14 mouse cellular contexts compared by ENCODE assay signal in the genomic region with DNA sequence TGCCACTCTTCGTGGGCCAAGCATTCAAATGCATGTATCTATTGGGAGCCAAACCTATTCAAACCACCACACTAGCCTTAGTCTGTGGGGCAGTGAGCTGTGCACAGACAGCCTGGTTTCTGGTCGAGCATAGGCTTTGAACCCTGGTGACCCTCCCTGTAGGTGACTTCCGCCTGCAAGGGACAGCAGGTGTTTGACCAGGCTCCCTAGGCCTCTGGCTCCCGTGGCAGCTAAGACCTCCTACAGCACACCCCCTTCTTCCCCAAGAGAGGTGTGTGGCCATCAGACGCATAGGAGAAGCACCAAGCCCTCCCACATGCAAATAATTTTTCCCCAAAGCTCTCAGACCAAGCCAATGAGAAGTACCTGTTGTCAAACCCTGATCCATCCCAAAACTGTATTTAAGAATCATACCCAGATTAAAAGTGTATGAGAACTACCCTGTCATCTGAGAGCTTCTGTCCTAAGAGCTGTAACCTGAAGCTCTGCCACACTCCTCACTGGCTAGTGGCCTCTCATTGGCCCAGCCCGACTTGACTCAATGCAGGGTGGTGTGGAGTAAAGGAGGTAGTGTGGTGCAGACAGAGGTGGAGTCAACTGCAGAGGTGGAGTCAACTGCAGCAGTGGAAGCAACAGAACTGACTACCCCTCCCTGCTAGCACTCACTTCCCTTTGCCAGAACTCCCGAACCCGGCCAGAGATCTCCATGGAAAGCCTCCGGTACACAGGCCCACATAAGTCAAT.
DNase-seq lines count a peak whose midpoint lies in the region; ATAC-seq lines count a peak whose summit lies in the region.
"Had no signal": no experiment of that assay in that cellular context is flagged by ENCODE, and none has a peak within 500 bp of the region (broad histone marks: within the 10 kb centered on the region; RNA-seq: fewer than 3 reads in every experiment).

No protein-coding gene starts in this region.

- no peaks in the 10 kb centered on the region for H3K4me1 ChIP-seq in hindbrain, embryonic 10.5 days (replicated peaks)
- H3K4me1 ChIP-seq in hindbrain, embryonic 12.5 days: no peaks in the 10 kb centered on the region
- H3K4me1 ChIP-seq in neural tube, embryonic 11.5 days (ENCODE audit: control insufficient read depth, insufficient read depth, low read length): no peaks in the 10 kb centered on the region
- H3K4me1 ChIP-seq: forebrain, embryonic 13.5 days had no signal

- H3K27me3 ChIP-seq in hindbrain, embryonic 10.5 days (ENCODE audit: insufficient read depth, poor library complexity, severe bottlenecking): no peaks in the 10 kb centered on the region
- H3K27me3 ChIP-seq in hindbrain, embryonic 12.5 days: no peaks in the 10 kb centered on the region
- H3K27me3 ChIP-seq in neural tube, embryonic 11.5 days (ENCODE audit: control insufficient read depth, insufficient read depth, low read length): no peaks in the 10 kb centered on the region
- H3K27me3 ChIP-seq: forebrain, embryonic 13.5 days had no signal

- no peak overlapping the region for H3K9ac ChIP-seq in hindbrain, embryonic 12.5 days
- H3K9ac ChIP-seq in neural tube, embryonic 11.5 days (ENCODE audit: low read length): no peak overlapping the region
- H3K9ac ChIP-seq: forebrain, embryonic 13.5 days had no signal

- no peak overlapping the region for H3K4me2 ChIP-seq in hindbrain, embryonic 12.5 days (replicated peaks)
- H3K4me2 ChIP-seq in neural tube, embryonic 11.5 days (ENCODE audit: low read depth): no peak overlapping the region
- H3K4me2 ChIP-seq: forebrain, embryonic 13.5 days had no signal

- no peaks in the 10 kb centered on the region for H3K9me3 ChIP-seq in hindbrain, embryonic 10.5 days
- no peaks in the 10 kb centered on the region for H3K9me3 ChIP-seq in hindbrain, embryonic 12.5 days (replicated peaks)
- no peaks in the 10 kb centered on the region for H3K9me3 ChIP-seq in neural tube, embryonic 11.5 days (ENCODE audit: control insufficient read depth, low read length)
- H3K9me3 ChIP-seq: forebrain, embryonic 13.5 days; G1E had no signal

- 48% methylated on average over 9 of the region's 9 CpGs for WGBS in hindbrain, embryonic 10.5 days
- 49% methylated on average over 9 of the region's 9 CpGs for WGBS in hindbrain, embryonic 12.5 days
- WGBS in neural tube, embryonic 11.5 days: 48% methylated on average over 9 of the region's 9 CpGs

- no peak for ATAC-seq in hindbrain, embryonic 12.5 days (ENCODE audit: low FRiP score)
- 0 out of 2 replicates have a peak, but pooled peaks have one; percentile 23 for ATAC-seq in neural tube, embryonic 11.5 days (ENCODE audit: insufficient read depth, low FRiP score, low TSS enrichment)
- peak; percentile 26; the same call in 1 of the 2 replicates for ATAC-seq in granulocyte monocyte progenitor cell, adult 5-6 weeks (replicated peaks; ENCODE audit: poor library complexity, severe bottlenecking)
- ATAC-seq: forebrain, embryonic 13.5 days; hindbrain, embryonic 16.5 days had no signal

- H3K4me3 ChIP-seq in hindbrain, embryonic 10.5 days: no peak overlapping the region
- no peak overlapping the region for H3K4me3 ChIP-seq in hindbrain, embryonic 12.5 days
- no peak overlapping the region for H3K4me3 ChIP-seq in neural tube, embryonic 11.5 days (ENCODE audit: low read depth, low read length)
- H3K4me3 ChIP-seq: forebrain, embryonic 13.5 days; left cerebral cortex, adult 2 months had no signal

- DNase-seq in hindbrain, embryonic 10.5 days (ENCODE audit: low spot score): peak; percentile 15
- peak; percentile 16 for DNase-seq in neural tube, embryonic 11.5 days (ENCODE audit: low spot score)
- no peak for DNase-seq in neural tube, embryonic 10.5 days (ENCODE audit: extremely low spot score, low spot score)
- peak; percentile 17 for DNase-seq in mesoderm, embryonic 11.5 days (ENCODE audit: low read depth, low spot score)
- no peak for DNase-seq in left cerebral cortex, adult 18-20 months (ENCODE audit: low spot score in 2 of 2)
- DNase-seq in cerebellum, adult 9-10 months: no peak
- DNase-seq: cerebellum, adult 11 months; thymus, postnatal 14 days had no signal

- H3K27ac ChIP-seq in hindbrain, embryonic 10.5 days: no peak overlapping the region
- no peak overlapping the region for H3K27ac ChIP-seq in hindbrain, embryonic 12.5 days
- no peak overlapping the region for H3K27ac ChIP-seq in neural tube, embryonic 11.5 days (ENCODE audit: low read depth, low read length)
- H3K27ac ChIP-seq: forebrain, embryonic 13.5 days; left cerebral cortex, adult 2 months had no signal

- H3K36me3 ChIP-seq in hindbrain, embryonic 10.5 days: no peaks in the 10 kb centered on the region
- no peaks in the 10 kb centered on the region for H3K36me3 ChIP-seq in hindbrain, embryonic 12.5 days
- H3K36me3 ChIP-seq in neural tube, embryonic 11.5 days (ENCODE audit: control insufficient read depth, insufficient read depth, low read length): no peaks in the 10 kb centered on the region
- H3K36me3 ChIP-seq: G1E had no signal

Comparison
In these comparisons a context has a peak if more than half of its experiments do, and no peak if none do; other contexts are left out.
1. DNase-seq: peak in hindbrain, embryonic 10.5 days (single experiment), neural tube, embryonic 11.5 days (single experiment) and mesoderm, embryonic 11.5 days (single experiment); none in neural tube, embryonic 10.5 days (single experiment), left cerebral cortex, adult 18-20 months (0 of 2) and cerebellum, adult 9-10 months (single experiment).